Comparison of ENCODE assay signal across 12 mouse cellular contexts in the genomic region with DNA sequence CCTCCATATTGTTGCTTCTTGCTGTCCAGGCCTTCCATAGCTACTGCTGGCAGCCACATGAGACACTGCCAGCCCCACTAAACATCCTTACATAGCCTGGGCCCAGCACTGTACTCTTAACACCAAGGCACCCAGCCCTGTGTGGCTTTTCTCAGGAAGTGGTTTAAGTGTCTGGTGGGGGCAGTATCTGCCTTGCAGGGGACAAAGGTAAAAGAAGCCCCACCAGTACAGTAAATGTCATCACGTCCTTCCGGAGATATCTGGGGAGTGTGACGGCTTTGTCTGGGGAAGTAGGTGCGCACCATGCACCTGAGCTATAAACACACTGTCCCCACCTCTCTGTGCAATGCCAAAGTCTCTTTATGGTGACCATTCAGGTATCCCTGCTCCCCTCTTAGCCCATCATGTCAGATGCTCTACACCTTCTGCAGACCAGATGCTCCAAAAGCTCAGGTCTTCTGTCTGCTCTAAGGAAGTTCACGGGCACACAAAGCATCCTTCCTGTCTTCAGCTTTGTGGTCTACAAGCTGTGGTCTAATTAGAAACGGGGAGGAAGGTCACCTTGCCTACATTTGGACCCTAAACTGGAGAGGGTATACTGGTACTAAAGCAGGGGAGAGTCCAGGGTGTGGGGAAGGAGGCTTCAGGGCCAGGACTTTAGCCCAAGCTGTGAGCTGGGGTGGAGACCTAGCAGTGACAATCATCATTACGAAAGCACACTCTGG. TPM values are rescaled to one million over a fixed set of nuclear protein-coding genes. Genes with fewer than 3 reads are reported as not detected.
DNase-seq lines count a peak whose midpoint lies in the region; ATAC-seq and TF ChIP-seq lines count a peak whose summit lies in the region.
"Had no signal": no experiment of that assay in that cellular context is flagged by ENCODE, and none has a peak within 500 bp of the region (broad histone marks: within the 10 kb centered on the region; RNA-seq: fewer than 3 reads in every experiment).

No protein-coding gene starts in this region.

- H3K27ac ChIP-seq in liver, postnatal 0 days (ENCODE audit: low read depth) = no peak overlapping the region; the same call in 1 of the 2 replicates
- no peak overlapping the region for H3K27ac ChIP-seq in liver, embryonic 11.5 days (ENCODE audit: low read depth, low read length)
- H3K27ac ChIP-seq in ES-Bruce4 (ENCODE audit: insufficient read depth, low read length) = 0 out of 2 replicates have a peak overlapping the region, but pooled peaks have one; percentile 16
- no peak overlapping the region for H3K27ac ChIP-seq in left cerebral cortex, adult 2 months
- H3K27ac ChIP-seq: intestine, embryonic 15.5 days; midbrain, embryonic 12.5 days had no signal

- intact Hi-C loops in left cerebral cortex, adult 2 months (cut with DNase I) = no loop called here
- intact Hi-C loops in heart, postnatal 25 days (cut with DNase I) = no loop called here

- TF ChIP-seq POLR2A in ES-Bruce4 (IDR thresholded peaks at IDR 0.05; ENCODE audit: insufficient read depth, low read length) = no peak

- ATAC-seq in liver, postnatal 0 days = no peak
- ATAC-seq in liver, embryonic 11.5 days (replicated peaks; ENCODE audit: low FRiP score) = no peak
- peak; percentile 36 for ATAC-seq in megakaryocyte, adult 5-6 weeks (ENCODE audit: poor library complexity, severe bottlenecking)
- ATAC-seq: intestine, embryonic 15.5 days had no signal

- no peak for TF ChIP-seq EP300 in liver, postnatal 0 days (IDR thresholded peaks at IDR 0.05; ENCODE audit: low read depth)
- TF ChIP-seq EP300 in ES-Bruce4 (IDR thresholded peaks at IDR 0.05; ENCODE audit: insufficient read depth, low read depth, low read length) = no peak

- WGBS in liver, postnatal 0 days (ENCODE audit: insufficient replicate concordance) = 43% methylated on average over 7 of the region's 7 CpGs
- WGBS in liver, embryonic 11.5 days = 65% methylated on average over 7 of the region's 7 CpGs

- H3K36me3 ChIP-seq in liver, postnatal 0 days (replicated peaks; ENCODE audit: insufficient read depth, low read length) = no peaks in the 10 kb centered on the region
- no peaks in the 10 kb centered on the region for H3K36me3 ChIP-seq in liver, embryonic 11.5 days (ENCODE audit: control insufficient read depth, insufficient read depth, low read length)
- no peaks in the 10 kb centered on the region for H3K36me3 ChIP-seq in ES-Bruce4 (ENCODE audit: control insufficient read depth, insufficient read depth, low read length, poor library complexity, severe bottlenecking)
- H3K36me3 ChIP-seq: intestine, embryonic 15.5 days; midbrain, embryonic 12.5 days had no signal

- no peak overlapping the region for H3K4me3 ChIP-seq in liver, postnatal 0 days (ENCODE audit: low read depth, low read length)
- no peak overlapping the region for H3K4me3 ChIP-seq in liver, embryonic 11.5 days (ENCODE audit: low read depth, low read length)
- no peak overlapping the region for H3K4me3 ChIP-seq in ES-Bruce4 (ENCODE audit: low read depth, low read length)
- no peak overlapping the region for H3K4me3 ChIP-seq in left cerebral cortex, adult 2 months
- H3K4me3 ChIP-seq: erythroblast, embryonic 14.5 days; intestine, embryonic 15.5 days; midbrain, embryonic 12.5 days had no signal

- TF ChIP-seq CTCF in liver, postnatal 0 days (IDR thresholded peaks at IDR 0.05; ENCODE audit: low read depth) = no peak
- TF ChIP-seq CTCF in ES-Bruce4 (IDR thresholded peaks at IDR 0.05; ENCODE audit: low read depth, low read length) = no peak
- no peak for TF ChIP-seq CTCF in left cerebral cortex, adult 2 months (IDR thresholded peaks at IDR 0.05)

- DNase-seq in liver, postnatal 0 days = no peak
- no peak for DNase-seq in liver, embryonic 11.5 days (ENCODE audit: low spot score)
- DNase-seq in thymus, postnatal 10 days (ENCODE audit: low spot score in 2 of 2) = peak; percentile 16 to 17
- no peak for DNase-seq in retina, embryonic 14.5 days (ENCODE audit: low spot score)
- no peak for DNase-seq in left cerebral cortex, adult 2 months (ENCODE audit: extremely low spot score in 1 of 2, low spot score in 2 of 2)
- DNase-seq in heart, postnatal 25 days (ENCODE audit: low spot score) = no peak
- DNase-seq: liver had no signal

- no peak overlapping the region for H3K9ac ChIP-seq in liver, postnatal 0 days (replicated peaks)
- H3K9ac ChIP-seq in liver, embryonic 11.5 days (ENCODE audit: low read depth, low read length) = no peak overlapping the region
- no peak overlapping the region for H3K9ac ChIP-seq in ES-Bruce4 (ENCODE audit: low read depth, poor library complexity, severe bottlenecking)
- H3K9ac ChIP-seq: intestine, embryonic 15.5 days; midbrain, embryonic 12.5 days had no signal

- H3K4me2 ChIP-seq in liver, postnatal 0 days (ENCODE audit: low read depth, low read length) = 0 out of 2 replicates have a peak overlapping the region, but pooled peaks have one; percentile 13
- no peak overlapping the region for H3K4me2 ChIP-seq in liver, embryonic 11.5 days
- H3K4me2 ChIP-seq: intestine, embryonic 15.5 days; midbrain, embryonic 12.5 days had no signal

- no peaks in the 10 kb centered on the region for H3K27me3 ChIP-seq in liver, postnatal 0 days (ENCODE audit: insufficient read depth, low read length)
- no peaks in the 10 kb centered on the region for H3K27me3 ChIP-seq in liver, embryonic 11.5 days (replicated peaks; ENCODE audit: control insufficient read depth, insufficient read depth, low read length)
- H3K27me3 ChIP-seq in ES-Bruce4 (ENCODE audit: control insufficient read depth, insufficient read depth, low read length, poor library complexity, severe bottlenecking) = no peaks in the 10 kb centered on the region
- H3K27me3 ChIP-seq: intestine, embryonic 15.5 days; midbrain, embryonic 12.5 days had no signal

- no peaks in the 10 kb centered on the region for H3K9me3 ChIP-seq in liver, postnatal 0 days (ENCODE audit: low read length)
- H3K9me3 ChIP-seq in liver, embryonic 11.5 days (ENCODE audit: control insufficient read depth, low read length) = no peaks in the 10 kb centered on the region
- H3K9me3 ChIP-seq in ES-Bruce4 (replicated peaks; ENCODE audit: control insufficient read depth, insufficient read depth, low read length, poor library complexity, severe bottlenecking) = no peaks in the 10 kb centered on the region
- H3K9me3 ChIP-seq: intestine, embryonic 15.5 days; midbrain, embryonic 12.5 days had no signal

- peaks cover 9% of the 10 kb centered on the region; the same call in 1 of the 2 replicates for H3K4me1 ChIP-seq in liver, postnatal 0 days (ENCODE audit: insufficient read depth)
- H3K4me1 ChIP-seq in liver, embryonic 11.5 days (replicated peaks; ENCODE audit: control insufficient read depth, insufficient read depth, low read length) = no peaks in the 10 kb centered on the region
- peaks cover 5% of the 10 kb centered on the region for H3K4me1 ChIP-seq in ES-Bruce4 (ENCODE audit: control insufficient read depth, insufficient read depth, low read length)
- H3K4me1 ChIP-seq: midbrain, embryonic 12.5 days had no signal

RNA-seq across cellular contexts. Expression of gene Sorl1, which starts 26.9 kb away (rescaled TPM):
- 1.5 and 3.0 TPM in 2 replicates for polyA plus RNA-seq in liver, postnatal 0 days (2015; fragmentation: Nextera tagmentation; extraction: Ambion mirVana)
- polyA plus RNA-seq in liver, embryonic 11.5 days (2014; fragmentation: Nextera tagmentation; extraction: Ambion mirVana) = 1.8 and 2.1 TPM in 2 replicates
- polyA plus RNA-seq in ES-Bruce4 (2011; ENCODE audit: insufficient read depth, insufficient read length, low read depth, missing spikeins) = 17.6 and 21.4 TPM in 2 replicates
- 108 and 111 TPM in 2 replicates for total RNA-seq in megakaryocyte, adult 5-6 weeks (2015)
- 123 and 172 TPM in 2 replicates for total RNA-seq in megakaryocyte, adult 5-6 weeks (2017)
- 100 to 1,000 TPM; 238 to 239 TPM for total RNA-seq in left cerebral cortex, adult 2 months (2021)
- total RNA-seq in heart, postnatal 25 days (2021) = 10 to 100 TPM; 11.1 to 15.5 TPM

Comparison
In these comparisons a context has a peak if more than half of its experiments do, and no peak if none do; other contexts are left out.
1. DNase-seq: peak in thymus, postnatal 10 days (2 of 2); none in liver, postnatal 0 days (single experiment), liver, embryonic 11.5 days (single experiment), retina, embryonic 14.5 days (single experiment), left cerebral cortex, adult 2 months (0 of 2) and heart, postnatal 25 days (single experiment).
2. RNA of gene Sorl1, which starts 26.9 kb away (total RNA-seq): 238 to 239 TPM in left cerebral cortex, adult 2 months and 108 to 172 TPM in megakaryocyte, adult 5-6 weeks; 11.1 to 15.5 TPM in heart, postnatal 25 days; every median in the first group is over 4 times any median in the second.